Mouse (Mus musculus): ENCODE results near the gene Rnase9. TPM values are rescaled to one million over a fixed set of nuclear protein-coding genes. Genes with fewer than 3 reads are reported as not detected.

Gene Rnase9
- polyA plus RNA-seq, 1 experiment from 2014 or later: not detected

DNA sequence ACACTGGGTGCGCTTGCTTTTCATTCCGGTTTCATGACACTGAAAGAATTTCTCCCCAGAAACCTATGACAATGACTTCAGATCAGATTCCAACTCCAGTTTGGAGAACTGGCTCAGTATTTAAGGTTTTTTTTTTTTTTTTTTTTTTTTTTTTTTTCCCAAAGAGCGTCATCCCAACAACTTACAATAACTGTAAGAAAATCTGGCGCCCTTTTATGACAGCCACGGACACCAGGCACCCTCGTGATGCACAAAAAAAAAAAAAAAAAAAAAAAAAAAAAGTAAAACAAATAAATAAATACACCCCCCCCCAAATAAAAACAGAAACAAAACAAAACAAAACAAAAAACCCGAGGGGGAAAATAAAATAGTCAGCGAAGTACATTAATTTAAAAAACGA is 46.1 kb upstream of the Rnase9 start:
- TF ChIP-seq EP300 (IDR thresholded peaks at IDR 0.05): no peak
- no peak for TF ChIP-seq CTCF (IDR thresholded peaks at IDR 0.05)
- WGBS: 13% methylated on average over 9 of the region's 9 CpGs
- Histone ChIP-seq H3K36me3 (ENCODE audit: insufficient read depth, low read length) (no peaks in the 10 kb centered on the region), H3K9me3 (ENCODE audit: low read length) (no peaks in the 10 kb centered on the region), H3K27me3 (replicated peaks; ENCODE audit: insufficient read depth, low read length) (no peaks in the 10 kb centered on the region), H3K4me3 (ENCODE audit: low read depth, low read length) (peak overlapping the region; percentile 57), H3K9ac (replicated peaks; ENCODE audit: low read depth) (no peak overlapping the region), H3K27ac (ENCODE audit: low read length) (no peak overlapping the region), H3K4me1 (ENCODE audit: insufficient read depth, low read depth, low read length) (no peaks in the 10 kb centered on the region), H3K4me2 (replicated peaks; ENCODE audit: low read depth, low read length) (peak overlapping the region; percentile 77)
- DNase-seq (ENCODE audit: low spot score) (no peak), ATAC-seq (no peak)

- Histone ChIP-seq H3K4me3 (ENCODE audit: low read depth, low read length) (no peak overlapping the region), H3K27ac (ENCODE audit: low read length) (no peak overlapping the region), H3K27me3 (replicated peaks; ENCODE audit: insufficient read depth, low read length) (no peaks in the 10 kb centered on the region), H3K9ac (replicated peaks; ENCODE audit: low read depth) (no peak overlapping the region), H3K4me1 (ENCODE audit: insufficient read depth, low read depth, low read length) (no peaks in the 10 kb centered on the region; the same call in 1 of the 2 replicates), H3K4me2 (replicated peaks; ENCODE audit: low read depth, low read length) (no peak overlapping the region), H3K9me3 (ENCODE audit: low read length) (no peaks in the 10 kb centered on the region), H3K36me3 (ENCODE audit: insufficient read depth, low read length) (no peaks in the 10 kb centered on the region)
- DNase-seq (ENCODE audit: low spot score) (no peak), ATAC-seq (no peak)
- TF ChIP-seq EP300 (IDR thresholded peaks at IDR 0.05): no peak
- no peak for TF ChIP-seq CTCF (IDR thresholded peaks at IDR 0.05)
- WGBS: 80% methylated on average over 4 of the region's 4 CpGs
These were observed 44.2 kb upstream of the Rnase9 start for GRCm38 (mm10) chr14:51085911-51086310.

DNA sequence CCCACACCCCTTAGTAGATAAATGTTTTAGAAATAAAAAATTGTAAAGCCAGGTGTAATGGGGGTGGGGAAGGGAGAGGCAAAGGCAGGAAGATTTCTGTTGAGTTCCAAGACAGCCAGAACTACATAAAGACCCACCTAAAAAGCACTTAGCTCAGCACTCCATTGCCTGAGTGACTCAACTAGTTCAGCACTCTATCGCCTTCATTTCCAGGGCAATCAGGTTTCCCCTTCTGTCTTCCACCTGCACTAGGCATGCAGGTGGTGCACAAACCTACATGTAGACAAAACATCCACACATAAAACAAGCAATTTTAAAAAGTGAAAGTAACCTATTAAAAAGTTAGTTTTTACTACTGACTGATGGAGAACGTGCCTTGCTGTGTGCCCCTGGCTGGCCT is 43.4 kb upstream of the Rnase9 start:
- no peak for ATAC-seq
- Histone ChIP-seq H3K9me3 (ENCODE audit: low read length) (no peaks in the 10 kb centered on the region), H3K4me1 (ENCODE audit: insufficient read depth, low read depth, low read length) (no peaks in the 10 kb centered on the region; the same call in 1 of the 2 replicates), H3K4me3 (ENCODE audit: low read depth, low read length) (no peak overlapping the region), H3K9ac (replicated peaks; ENCODE audit: low read depth) (no peak overlapping the region), H3K4me2 (replicated peaks; ENCODE audit: low read depth, low read length) (no peak overlapping the region), H3K27ac (ENCODE audit: low read length) (no peak overlapping the region), H3K27me3 (replicated peaks; ENCODE audit: insufficient read depth, low read length) (no peaks in the 10 kb centered on the region), H3K36me3 (ENCODE audit: insufficient read depth, low read length) (no peaks in the 10 kb centered on the region)
- no peak for DNase-seq (ENCODE audit: low spot score)
- 84% methylated on average over 2 of the region's 2 CpGs for WGBS
- TF ChIP-seq EP300 (IDR thresholded peaks at IDR 0.05) (no peak), CTCF (IDR thresholded peaks at IDR 0.05) (no peak)

DNA sequence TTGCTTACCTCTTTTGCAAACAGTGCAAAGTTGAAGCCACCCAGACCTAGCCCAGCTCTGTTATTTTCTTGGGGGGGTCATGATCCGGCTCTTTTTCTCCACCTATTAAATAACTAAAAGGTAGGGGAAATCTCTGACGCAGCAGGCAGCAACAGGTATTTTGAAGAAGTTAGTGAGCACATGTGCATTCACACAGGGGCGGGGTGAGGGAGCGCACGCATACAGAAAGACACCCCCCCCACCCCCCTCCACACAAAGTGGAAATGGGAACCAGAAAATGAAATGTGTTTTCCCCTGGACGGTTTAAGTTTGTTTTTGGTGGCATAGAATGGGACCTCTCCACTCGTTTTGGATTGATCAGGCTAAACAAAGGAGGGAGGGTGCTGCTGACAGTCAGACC is 42.1 kb upstream of the Rnase9 start:
- TF ChIP-seq EP300 (IDR thresholded peaks at IDR 0.05) (no peak), CTCF (IDR thresholded peaks at IDR 0.05) (no peak)
- Histone ChIP-seq H3K4me2 (replicated peaks; ENCODE audit: low read depth, low read length) (peak overlapping the region; percentile 69), H3K9ac (replicated peaks; ENCODE audit: low read depth) (no peak overlapping the region), H3K27me3 (replicated peaks; ENCODE audit: insufficient read depth, low read length) (no peaks in the 10 kb centered on the region), H3K4me3 (ENCODE audit: low read depth, low read length) (no peak overlapping the region), H3K9me3 (ENCODE audit: low read length) (no peaks in the 10 kb centered on the region), H3K36me3 (ENCODE audit: insufficient read depth, low read length) (no peaks in the 10 kb centered on the region), H3K4me1 (ENCODE audit: insufficient read depth, low read depth, low read length) (no peaks in the 10 kb centered on the region; the same call in 1 of the 2 replicates), H3K27ac (ENCODE audit: low read length) (no peak overlapping the region)
- ATAC-seq (no peak), DNase-seq (ENCODE audit: low spot score) (no peak)
- 12% methylated on average over 7 of the region's 7 CpGs for WGBS

DNA sequence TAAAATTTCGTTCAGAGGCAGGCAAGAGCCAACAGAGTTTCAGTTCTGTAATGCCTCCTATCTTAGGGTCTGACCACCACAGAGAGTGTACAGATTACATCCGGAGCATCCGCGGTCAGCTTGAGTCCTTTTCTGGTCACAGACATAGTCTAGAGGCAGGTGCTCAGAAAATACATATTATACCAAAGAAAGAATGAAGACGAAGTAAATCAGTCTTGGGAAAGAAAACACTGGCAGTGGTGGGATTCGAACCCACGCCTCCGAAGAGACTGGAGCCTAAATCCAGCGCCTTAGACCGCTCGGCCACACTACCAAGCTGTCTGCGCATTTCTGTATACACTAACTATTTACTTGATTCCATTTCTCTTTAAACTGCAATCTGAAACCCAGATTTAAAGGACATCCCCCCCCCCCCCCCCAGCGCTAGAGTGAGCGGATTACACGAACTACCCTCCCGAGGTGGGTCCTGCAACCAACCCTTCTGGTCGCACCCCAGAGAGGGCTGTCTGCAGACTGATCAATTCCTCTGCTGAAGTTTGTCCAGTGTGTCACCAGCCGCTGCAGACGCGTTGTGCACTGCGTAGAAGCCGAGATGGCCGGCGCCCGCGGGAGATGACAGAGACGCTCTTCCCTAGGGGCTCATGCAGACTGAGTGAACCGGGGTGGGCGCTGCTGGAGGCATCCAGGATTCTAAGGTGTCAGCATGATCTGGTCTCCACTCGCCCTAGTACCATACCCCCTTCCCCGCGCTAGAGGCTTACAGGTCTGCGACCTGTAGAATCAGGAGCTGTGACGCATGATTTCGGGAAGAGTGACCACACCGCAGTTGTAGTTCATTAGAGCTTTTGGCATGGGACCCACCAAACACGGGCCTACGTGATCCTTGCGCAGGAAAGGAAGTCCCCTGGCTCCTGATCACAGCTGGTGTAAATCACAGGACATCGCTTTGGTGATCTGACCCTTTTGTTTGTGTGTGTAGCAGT is 41.2 kb upstream of the Rnase9 start:
- Histone ChIP-seq H3K4me2 (replicated peaks; ENCODE audit: low read depth, low read length) (peak overlapping the region; percentile 69), H3K4me3 (ENCODE audit: low read depth, low read length) (peak overlapping the region; percentile 46), H3K9ac (replicated peaks; ENCODE audit: low read depth) (peak overlapping the region; percentile 23; the same call in 1 of the 2 replicates), H3K27me3 (replicated peaks; ENCODE audit: insufficient read depth, low read length) (no peaks in the 10 kb centered on the region), H3K4me1 (ENCODE audit: insufficient read depth, low read depth, low read length) (no peaks in the 10 kb centered on the region; the same call in 1 of the 2 replicates), H3K36me3 (ENCODE audit: insufficient read depth, low read length) (no peaks in the 10 kb centered on the region), H3K27ac (ENCODE audit: low read length) (no peak overlapping the region), H3K9me3 (ENCODE audit: low read length) (no peaks in the 10 kb centered on the region)
- DNase-seq (ENCODE audit: low spot score) (peak; percentile 67), ATAC-seq (peak; percentile 65)
- 3% methylated on average over 38 of the region's 40 CpGs for WGBS
- no peak for TF ChIP-seq CTCF (IDR thresholded peaks at IDR 0.05)
- no peak for TF ChIP-seq EP300 (IDR thresholded peaks at IDR 0.05)

DNA sequence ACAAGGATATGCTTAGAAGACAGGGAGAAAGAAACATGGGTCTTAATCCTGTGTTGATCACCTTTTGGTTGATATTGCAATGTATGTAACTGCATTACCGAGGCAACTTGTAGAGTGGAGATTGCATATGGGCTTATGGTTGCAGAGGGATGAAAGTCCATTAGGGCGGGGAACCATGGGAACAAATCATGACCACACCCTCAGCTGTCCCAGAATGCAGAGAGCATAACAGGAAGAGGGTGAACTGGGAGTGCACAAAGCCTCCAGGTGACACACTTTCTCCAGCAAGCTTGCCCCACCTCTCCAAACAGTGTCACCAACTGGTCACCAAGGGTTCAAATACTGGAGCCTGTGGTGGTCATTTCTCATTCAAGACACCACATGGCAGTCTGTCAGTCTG is 39.4 kb upstream of the Rnase9 start:
- Histone ChIP-seq H3K4me3 (ENCODE audit: low read depth, low read length) (no peak overlapping the region), H3K9me3 (ENCODE audit: low read length) (no peaks in the 10 kb centered on the region), H3K4me2 (replicated peaks; ENCODE audit: low read depth, low read length) (no peak overlapping the region), H3K9ac (replicated peaks; ENCODE audit: low read depth) (no peak overlapping the region), H3K36me3 (ENCODE audit: insufficient read depth, low read length) (no peaks in the 10 kb centered on the region), H3K27ac (ENCODE audit: low read length) (no peak overlapping the region), H3K27me3 (replicated peaks; ENCODE audit: insufficient read depth, low read length) (no peaks in the 10 kb centered on the region), H3K4me1 (ENCODE audit: insufficient read depth, low read depth, low read length) (no peaks in the 10 kb centered on the region; the same call in 1 of the 2 replicates)
- ATAC-seq (no peak), DNase-seq (ENCODE audit: low spot score) (no peak)
- 86% methylated on average over 2 of the region's 2 CpGs for WGBS
- TF ChIP-seq EP300 (IDR thresholded peaks at IDR 0.05): no peak
